Mouse (Mus musculus) lung, embryonic 15.5 days (tissue): ENCODE results near the gene Medag. TPM values are rescaled to one million over a fixed set of nuclear protein-coding genes. Genes with fewer than 3 reads are reported as not detected.

ENCODE experiments used
- ATAC-seq: fragments of 200-750 bp; cut with Nextera tagmentation; 2 replicates; pipeline ENCODE4 v1.8.0; 2017; ENCODE audit warnings: moderate number of reproducible peaks, borderline replicate concordance; ENCODE audit not compliant: low FRiP score, low TSS enrichment; ENCODE audit errors: extremely low read depth
- H3K27ac ChIP-seq: fragments of 300-500 bp; sonication (generic); 2 replicates; pipeline ENCODE4 v1.5.1; 2015; ENCODE audit warnings: moderate library complexity, mild to moderate bottlenecking, inconsistent platforms
- H3K27me3 ChIP-seq: fragments of 300-500 bp; sonication (generic); 2 replicates; pipeline ENCODE4 v1.6.1; 2015; ENCODE audit warnings: inconsistent platforms
- H3K36me3 ChIP-seq: fragments of 300-500 bp; sonication (generic); 2 replicates; pipeline ENCODE4 v1.6.1; 2015; ENCODE audit warnings: inconsistent platforms
- H3K4me1 ChIP-seq: fragments of 300-500 bp; sonication (generic); 2 replicates; pipeline ENCODE4 v1.6.1; 2015; ENCODE audit warnings: inconsistent platforms
- H3K4me2 ChIP-seq: fragments of 300-500 bp; sonication (generic); 2 replicates; pipeline ENCODE4 v1.6.1; 2015; ENCODE audit warnings: inconsistent platforms, mild to moderate bottlenecking, moderate library complexity
- H3K4me3 ChIP-seq: fragments of 300-500 bp; sonication (generic); 2 replicates; pipeline ENCODE4 v1.5.1; 2015; ENCODE audit warnings: mild to moderate bottlenecking, inconsistent platforms
- H3K9ac ChIP-seq: fragments of 300-500 bp; sonication (generic); 2 replicates; pipeline ENCODE4 v1.6.1; 2015; ENCODE audit warnings: inconsistent platforms
- H3K9me3 ChIP-seq: fragments of 300-500 bp; sonication (generic); 2 replicates; pipeline ENCODE4 v1.6.1; 2016; ENCODE audit warnings: inconsistent platforms
- WGBS: fragments of 180-500 bp; shearing (Covaris S2); methylation state at CpG from one replicate; pipeline ENCODE4 v1.1.7; 2015; 5-methylcytosine and 5-hydroxymethylcytosine counted together
- polyA plus RNA-seq: library from polyadenylated mRNA; unstranded; fragments of >200 nt; fragmentation: Nextera tagmentation; extraction: Ambion mirVana; gene quantifications from 2 replicates; pipeline ENCODE4 v1.2.1, GENCODE M21; 2015

Gene Medag
- polyA plus RNA-seq, 1 experiment from 2014 or later, result 1.5 TPM

GRCm38 (mm10) chr5:149386294-149386850 is 25.2 kb upstream of the Medag start:
- H3K4me3 ChIP-seq, result no peak overlapping the region
- 45% methylated on average over 5 of the region's 5 CpGs for WGBS
- H3K9ac ChIP-seq, result no peak overlapping the region
- H3K9me3 ChIP-seq, result no peaks in the 10 kb centered on the region
- ATAC-seq, result no peak
- no peaks in the 10 kb centered on the region for H3K27me3 ChIP-seq
- no peak overlapping the region for H3K4me2 ChIP-seq
- H3K27ac ChIP-seq, result no peak overlapping the region
- no peaks in the 10 kb centered on the region for H3K36me3 ChIP-seq
- peaks cover 36% of the 10 kb centered on the region for H3K4me1 ChIP-seq

GRCm38 (mm10) chr5:149388947-149389346 is 22.6 kb upstream of the Medag start:
- H3K9me3 ChIP-seq, result no peaks in the 10 kb centered on the region
- H3K4me1 ChIP-seq, result peaks cover 43% of the 10 kb centered on the region
- H3K4me3 ChIP-seq, result no peak overlapping the region
- H3K27ac ChIP-seq, result no peak overlapping the region
- no peaks in the 10 kb centered on the region for H3K36me3 ChIP-seq
- H3K9ac ChIP-seq, result no peak overlapping the region
- H3K4me2 ChIP-seq, result no peak overlapping the region
- WGBS, result 68% methylated on average over 5 of the region's 5 CpGs
- no peaks in the 10 kb centered on the region for H3K27me3 ChIP-seq
- ATAC-seq, result no peak

GRCm38 (mm10) chr5:149389548-149390211 is 21.9 kb upstream of the Medag start:
- H3K4me1 ChIP-seq, result peaks cover 44% of the 10 kb centered on the region
- no peaks in the 10 kb centered on the region for H3K27me3 ChIP-seq
- WGBS, result 35% methylated on average over 11 of the region's 11 CpGs
- H3K36me3 ChIP-seq, result no peaks in the 10 kb centered on the region
- no peak overlapping the region for H3K9ac ChIP-seq
- H3K4me2 ChIP-seq, result no peak overlapping the region
- peak; percentile 58; the same call in 1 of the 2 replicates for ATAC-seq
- H3K27ac ChIP-seq, result peak overlapping the region; percentile 55; the same call in 1 of the 2 replicates
- no peak overlapping the region for H3K4me3 ChIP-seq
- H3K9me3 ChIP-seq, result no peaks in the 10 kb centered on the region

- no peaks in the 10 kb centered on the region for H3K27me3 ChIP-seq
- peak overlapping the region; percentile 86 for H3K27ac ChIP-seq
- peak overlapping the region; percentile 36 for H3K4me2 ChIP-seq
- no peaks in the 10 kb centered on the region for H3K9me3 ChIP-seq
- 3% methylated on average over 18 of the region's 18 CpGs for WGBS
- H3K36me3 ChIP-seq, result no peaks in the 10 kb centered on the region
- H3K4me3 ChIP-seq, result no peak overlapping the region
- peak; percentile 72 for ATAC-seq
- peaks cover 49% of the 10 kb centered on the region for H3K4me1 ChIP-seq
- no peak overlapping the region for H3K9ac ChIP-seq
These were observed 19.8 kb upstream of the Medag start for GRCm38 (mm10) chr5:149391574-149392375.

- peak overlapping the region; percentile 36; the same call in 1 of the 2 replicates for H3K4me2 ChIP-seq
- H3K4me1 ChIP-seq, result peaks cover 49% of the 10 kb centered on the region
- no peak for ATAC-seq
- WGBS, result 17% methylated on average over 6 of the region's 6 CpGs
- no peak overlapping the region for H3K9ac ChIP-seq
- H3K27me3 ChIP-seq, result no peaks in the 10 kb centered on the region
- H3K36me3 ChIP-seq, result no peaks in the 10 kb centered on the region
- H3K9me3 ChIP-seq, result no peaks in the 10 kb centered on the region
- peak overlapping the region; percentile 86 for H3K27ac ChIP-seq
- H3K4me3 ChIP-seq, result no peak overlapping the region
These were observed 19.0 kb upstream of the Medag start for GRCm38 (mm10) chr5:149392420-149392988.

GRCm38 (mm10) chr5:149401446-149401975 is 10.0 kb upstream of the Medag start:
- H3K4me1 ChIP-seq, result peaks cover 27% of the 10 kb centered on the region
- no peak overlapping the region for H3K4me3 ChIP-seq
- no peaks in the 10 kb centered on the region for H3K9me3 ChIP-seq
- H3K36me3 ChIP-seq, result no peaks in the 10 kb centered on the region
- WGBS, result 84% methylated on average over 7 of the region's 7 CpGs
- no peak overlapping the region for H3K27ac ChIP-seq
- H3K4me2 ChIP-seq, result no peak overlapping the region
- H3K9ac ChIP-seq, result no peak overlapping the region
- no peak for ATAC-seq
- no peaks in the 10 kb centered on the region for H3K27me3 ChIP-seq

GRCm38 (mm10) chr5:149402029-149402428 is 9.5 kb upstream of the Medag start:
- no peak for ATAC-seq
- Histone ChIP-seq H3K9me3 (no peaks in the 10 kb centered on the region), H3K27ac (no peak overlapping the region), H3K9ac (no peak overlapping the region), H3K27me3 (no peaks in the 10 kb centered on the region), H3K4me3 (no peak overlapping the region), H3K4me1 (peaks cover 27% of the 10 kb centered on the region), H3K36me3 (no peaks in the 10 kb centered on the region), H3K4me2 (no peak overlapping the region)
- 31% methylated on average over 10 of the region's 10 CpGs for WGBS

GRCm38 (mm10) chr5:149403386-149403785 is 8.2 kb upstream of the Medag start:
- no peak overlapping the region for H3K27ac ChIP-seq
- no peak overlapping the region for H3K4me3 ChIP-seq
- no peaks in the 10 kb centered on the region for H3K9me3 ChIP-seq
- H3K36me3 ChIP-seq, result no peaks in the 10 kb centered on the region
- peaks cover 26% of the 10 kb centered on the region for H3K4me1 ChIP-seq
- H3K4me2 ChIP-seq, result no peak overlapping the region
- H3K9ac ChIP-seq, result no peak overlapping the region
- no peak for ATAC-seq
- 56% methylated on average over 5 of the region's 5 CpGs for whole genome bisulfite sequencing
- H3K27me3 ChIP-seq, result no peaks in the 10 kb centered on the region

GRCm38 (mm10) chr5:149404710-149405109 is 6.8 kb upstream of the Medag start:
- Histone ChIP-seq H3K4me3 (no peak overlapping the region), H3K4me2 (no peak overlapping the region), H3K27me3 (no peaks in the 10 kb centered on the region), H3K4me1 (peaks cover 15% of the 10 kb centered on the region), H3K27ac (no peak overlapping the region), H3K36me3 (no peaks in the 10 kb centered on the region), H3K9ac (no peak overlapping the region), H3K9me3 (no peaks in the 10 kb centered on the region)
- ATAC-seq, result no peak
- 74% methylated on average over 5 of the region's 5 CpGs for WGBS

GRCm38 (mm10) chr5:149406791-149407276 is 4.7 kb upstream of the Medag start:
- Histone ChIP-seq H3K27me3 (0 out of 2 replicates have a peak, but pooled peaks cover 6% of the 10 kb centered on the region), H3K36me3 (no peaks in the 10 kb centered on the region), H3K27ac (no peak overlapping the region), H3K4me2 (no peak overlapping the region), H3K9ac (no peak overlapping the region), H3K4me1 (peaks cover 22% of the 10 kb centered on the region), H3K9me3 (no peaks in the 10 kb centered on the region), H3K4me3 (no peak overlapping the region)
- ATAC-seq, result no peak
- WGBS, result 57% methylated on average over 8 of the region's 8 CpGs

GRCm38 (mm10) chr5:149409502-149409901 is 2.0 kb upstream of the Medag start:
- H3K27ac ChIP-seq, result no peak overlapping the region
- peaks cover 13% of the 10 kb centered on the region for H3K4me1 ChIP-seq
- no peak for ATAC-seq
- no peaks in the 10 kb centered on the region for H3K36me3 ChIP-seq
- no peak overlapping the region for H3K9ac ChIP-seq
- 0 out of 2 replicates have a peak, but pooled peaks cover 6% of the 10 kb centered on the region for H3K27me3 ChIP-seq
- WGBS, result 84% methylated on average over 3 of the region's 3 CpGs
- H3K4me2 ChIP-seq, result no peak overlapping the region
- H3K9me3 ChIP-seq, result no peaks in the 10 kb centered on the region
- H3K4me3 ChIP-seq, result no peak overlapping the region
